Mouse (Mus musculus) heart, postnatal 25 days (tissue): ENCODE results near the gene Cfdp1. TPM values are rescaled to one million over a fixed set of nuclear protein-coding genes. Genes with fewer than 3 reads are reported as not detected.

ENCODE experiments used
- DNase-seq: peaks from one replicate; pipeline ENCODE4 v3.0.0; 2022; ENCODE audit warnings: low spot score
- intact Hi-C: fragments of 180-260 bp; cut with DNase I; formaldehyde crosslinking; loops from one replicate; pipeline ENCODE4 v1.15.1; 2025
- total RNA-seq, 2 experiments: library from RNA; stranded (reverse); gene quantifications; 2 replicates each; pipeline ENCODE4 v1.2.3; 2021

Gene Cfdp1
- total RNA-seq, 2 experiments from 2014 or later = 30.9 to 35.7 TPM

DNA sequence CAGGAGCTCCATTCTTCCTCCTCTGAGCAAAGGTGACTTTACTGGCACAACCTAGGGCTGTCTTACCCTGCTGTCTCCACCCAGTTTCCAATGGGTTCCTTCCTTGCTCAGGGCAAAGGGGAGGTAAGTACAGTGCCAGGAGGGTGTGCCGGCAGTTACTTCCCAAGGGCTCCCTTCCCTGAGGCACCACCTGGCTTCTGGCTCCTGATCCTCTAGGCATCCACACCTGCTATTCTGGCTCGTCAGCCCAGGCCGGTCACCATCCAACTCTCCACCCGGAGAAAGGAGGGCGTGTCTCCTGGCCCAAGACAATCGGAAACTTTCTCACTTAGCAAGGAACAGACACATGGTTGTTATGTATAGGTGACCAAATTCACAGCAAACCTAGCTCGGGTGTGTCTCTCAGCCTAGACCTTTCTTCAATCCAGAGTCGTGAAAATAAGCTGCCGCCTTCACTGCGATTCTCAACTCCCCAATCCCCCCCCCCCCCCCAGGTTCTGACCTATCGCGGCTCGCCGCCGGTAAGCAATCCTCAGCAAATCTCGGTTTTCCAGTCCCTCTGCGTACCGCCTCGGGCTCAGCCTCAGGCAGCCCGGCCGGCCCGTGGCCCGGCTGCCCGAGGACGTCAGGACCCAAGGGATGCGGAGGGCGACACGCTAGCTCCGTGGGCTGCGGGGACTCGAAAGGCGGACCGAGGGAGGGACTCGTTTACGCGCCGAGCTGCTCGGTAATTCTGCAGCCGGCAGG lies 122.7 kb downstream of the Cfdp1 start:
- DNase-seq = no peak

GRCm38 (mm10) chr8:111729233-111730170 lies 124.6 kb downstream of the Cfdp1 start:
- intact Hi-C loops = no loop called here
- no peak for DNase-seq

More for the DNA sequence above, 122.7 kb downstream of the Cfdp1 start:
- intact Hi-C loops = no loop called here

GRCm38 (mm10) chr8:111728481-111728880 lies 125.6 kb downstream of the Cfdp1 start:
- intact Hi-C loops = no loop called here
- no peak for DNase-seq

GRCm38 (mm10) chr8:111727553-111727952 lies 126.5 kb downstream of the Cfdp1 start:
- intact Hi-C loops = loop anchor here (2.0 kb wide), 1 partner anchor 13 kb away; no protein-coding TSS in a partner anchor
- no peak for DNase-seq

DNA sequence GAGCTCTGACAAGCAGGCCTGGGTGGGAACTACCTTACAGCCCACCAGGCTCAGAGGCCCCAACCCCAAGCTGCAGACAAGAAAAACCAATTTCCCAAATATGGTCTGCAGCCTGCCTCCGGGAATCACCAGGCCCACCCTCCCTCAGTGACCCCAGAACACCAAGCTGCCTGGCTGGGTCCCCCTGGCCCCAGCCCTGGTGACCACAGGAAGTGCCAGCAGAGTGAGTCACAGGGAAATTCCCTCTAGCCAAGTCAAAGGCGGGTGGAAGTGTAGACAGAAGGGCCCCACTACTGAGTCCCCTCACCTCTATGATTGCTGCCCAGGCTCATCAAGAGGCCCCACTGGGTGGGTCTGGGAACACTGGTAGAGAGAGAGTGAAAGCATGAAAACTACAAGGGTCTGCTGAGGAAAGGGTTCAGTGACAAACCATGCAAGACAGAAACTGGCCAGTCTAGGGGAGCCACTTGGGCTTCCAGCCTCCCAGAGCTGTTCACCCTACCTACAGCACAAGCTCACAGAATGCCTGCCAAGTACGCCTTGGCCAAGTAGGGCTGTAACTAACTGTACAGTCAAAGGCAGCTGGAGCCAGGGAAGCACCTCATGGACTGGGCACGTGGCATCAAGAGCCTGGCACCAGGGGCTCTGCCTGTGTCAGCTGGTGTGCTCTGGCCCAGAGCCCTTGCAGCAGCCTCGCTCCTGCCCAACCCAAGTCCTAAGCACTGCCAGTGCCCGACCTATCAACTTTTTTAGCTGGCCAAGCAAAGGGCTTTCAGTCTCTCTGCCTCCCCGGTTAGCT lies 127.8 kb downstream of the Cfdp1 start:
- DNase-seq = peak; percentile 76
- intact Hi-C loops = loop anchor here (2.0 kb wide), 1 partner anchor 14 kb away; no protein-coding TSS in a partner anchor

DNA sequence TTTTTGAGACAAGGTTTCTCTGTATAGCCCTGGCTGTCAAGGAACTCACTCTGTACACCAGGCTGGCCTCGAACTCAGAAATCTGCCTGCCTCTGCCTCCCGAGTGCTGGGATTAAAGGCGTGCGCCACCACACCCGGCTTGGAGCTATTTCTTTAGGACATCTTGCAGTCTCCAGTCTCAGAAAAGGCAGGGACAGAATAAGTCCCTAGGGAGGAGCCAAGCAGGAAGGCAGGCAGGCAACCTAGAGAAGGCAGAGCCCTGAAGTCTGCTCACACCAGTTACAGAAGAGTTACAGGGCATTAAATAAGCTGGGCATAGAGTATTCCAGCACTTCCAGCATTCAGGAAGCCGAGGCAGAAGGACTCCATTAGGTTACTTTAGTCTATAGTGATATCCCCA lies 128.8 kb downstream of the Cfdp1 start:
- intact Hi-C loops = no loop called here
- no peak for DNase-seq

- no peak for DNase-seq
- intact Hi-C loops = loop anchor here (5.0 kb wide), 1 partner anchor 62 kb away; no protein-coding TSS in a partner anchor
Observed at GRCm38 (mm10) chr8:111720115-111720544, 134.0 kb downstream of the Cfdp1 start.

- DNase-seq = no peak
- intact Hi-C loops = loop anchor here (2.0 kb wide), 1 partner anchor 24 kb away; the partner anchor contains the start of gene Bcar1
Observed at GRCm38 (mm10) chr8:111718937-111719336, 135.2 kb downstream of the Cfdp1 start.

Other genes with a start within 250 kb of the Cfdp1 start
- 10 to 100 TPM; 25.1 to 28.1 TPM for gene Ldhd, start 223.9 kb downstream of the Cfdp1 start, total RNA-seq
- gene Zfp1, start 210.9 kb downstream of the Cfdp1 start, total RNA-seq = 1 to 10 TPM; 7.4 to 7.5 TPM
- gene Ctrb1, start 163.3 kb downstream of the Cfdp1 start, total RNA-seq = not detected
- 10 to 100 TPM; 18.7 to 20.7 TPM for gene Bcar1, start 110.5 kb downstream of the Cfdp1 start, total RNA-seq
- 1 to 10 TPM; 2.9 to 3.1 TPM for gene Tmem170, start 22.5 kb upstream of the Cfdp1 start, total RNA-seq
- gene Chst5, start 56.2 kb upstream of the Cfdp1 start, total RNA-seq = not detected
- gene Tmem231, start 79.6 kb upstream of the Cfdp1 start, total RNA-seq = 1 to 10 TPM; 1.5 to 2.1 TPM
- gene Gabarapl2, start 86.4 kb upstream of the Cfdp1 start, total RNA-seq = 100 to 1,000 TPM; 123 to 129 TPM
- gene Adat1, start 138.0 kb upstream of the Cfdp1 start, total RNA-seq = 1 to 10 TPM; 1.5 to 2.4 TPM
- 10 to 100 TPM; 92.7 to 92.8 TPM for gene Kars, start 157.0 kb upstream of the Cfdp1 start, total RNA-seq
- 1 to 10 TPM; 9.9 TPM for gene Terf2ip, start 157.1 kb upstream of the Cfdp1 start, total RNA-seq
- gene Gm6793, start 160.7 kb upstream of the Cfdp1 start, total RNA-seq = not detected